9 mouse cellular contexts compared by ENCODE assay signal in the genomic region with DNA sequence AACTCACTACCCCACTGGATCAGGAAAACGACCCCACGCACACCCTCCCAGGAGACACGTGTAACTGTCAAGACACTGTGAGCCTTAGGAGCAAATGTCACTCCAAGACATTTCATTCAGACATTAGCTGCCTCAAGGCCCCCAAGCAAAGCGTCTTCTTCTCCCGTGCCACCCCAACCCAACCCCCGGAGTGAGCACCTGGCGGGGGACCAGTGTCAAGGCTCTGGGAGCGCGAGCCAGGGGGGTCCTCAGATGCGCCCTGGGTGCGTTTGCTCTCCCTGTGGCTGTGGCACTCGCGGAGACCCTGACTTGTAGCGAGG. TPM values are rescaled to one million over a fixed set of nuclear protein-coding genes. Genes with fewer than 3 reads are reported as not detected.
DNase-seq lines count a peak whose midpoint lies in the region; ATAC-seq and TF ChIP-seq lines count a peak whose summit lies in the region.
"Had no signal": no experiment of that assay in that cellular context is flagged by ENCODE, and none has a peak within 500 bp of the region (broad histone marks: within the 10 kb centered on the region; RNA-seq: fewer than 3 reads in every experiment).

No protein-coding gene starts in this region.

- TF ChIP-seq CTCF in kidney, adult 2 months (conservative IDR thresholded peaks at IDR 0.05; ENCODE audit: insufficient read depth, insufficient read length, low read depth, low read length), result no peak

- no peak for TF ChIP-seq POLR2A in kidney, adult 2 months (IDR thresholded peaks at IDR 0.05; ENCODE audit: low read depth, low read length)

- DNase-seq in kidney, adult 2 months, result peak; percentile 14
- no peak for DNase-seq in kidney, adult 8-10 months
- no peak for DNase-seq in ES-E14 (ENCODE audit: low read depth, low spot score)
- peak; percentile 47 for DNase-seq in liver, embryonic 11.5 days (ENCODE audit: low spot score)
- DNase-seq in adrenal gland, adult 8-10 months, result no peak
- DNase-seq in embryo, embryonic 10 days (ENCODE audit: low spot score), result no peak

- no peaks in the 10 kb centered on the region for H3K27me3 ChIP-seq in kidney, adult 2 months (replicated peaks; ENCODE audit: control insufficient read depth, insufficient read depth, low read length)
- H3K27me3 ChIP-seq in forebrain, embryonic 16.5 days (replicated peaks; ENCODE audit: control insufficient read depth, insufficient read depth, low read length), result peaks cover 3% of the 10 kb centered on the region; the same call in 1 of the 2 replicates
- H3K27me3 ChIP-seq in liver, embryonic 11.5 days (replicated peaks; ENCODE audit: control insufficient read depth, insufficient read depth, low read length), result peaks cover 27% of the 10 kb centered on the region
- peaks cover 17% of the 10 kb centered on the region for H3K27me3 ChIP-seq in stomach, embryonic 15.5 days (replicated peaks)
- H3K27me3 ChIP-seq: Patski had no signal

- peak overlapping the region; percentile 48 for H3K4me3 ChIP-seq in kidney, adult 2 months (ENCODE audit: insufficient read depth, low read depth, low read length)
- peak overlapping the region; percentile 63 to 76; a peak in 3 of 4 replicates for H3K4me3 ChIP-seq in ES-E14 (ENCODE audit: insufficient read depth in 1 of 2, low read depth in 1 of 2, low read length in 2 of 2, poor library complexity in 1 of 2, severe bottlenecking in 1 of 2)
- H3K4me3 ChIP-seq in forebrain, embryonic 16.5 days (replicated peaks; ENCODE audit: low read length), result peak overlapping the region; percentile 77
- H3K4me3 ChIP-seq in liver, embryonic 11.5 days (ENCODE audit: low read depth, low read length), result peak overlapping the region; percentile 59
- peak overlapping the region; percentile 53 for H3K4me3 ChIP-seq in stomach, embryonic 15.5 days (replicated peaks)

- H3K27ac ChIP-seq in kidney, adult 2 months (ENCODE audit: insufficient read depth, low read depth, low read length), result no peak overlapping the region
- no peak overlapping the region for H3K27ac ChIP-seq in ES-E14 (ENCODE audit: insufficient read depth, low read depth, low read length, poor library complexity, severe bottlenecking)
- H3K27ac ChIP-seq in forebrain, embryonic 16.5 days (ENCODE audit: low read length), result peak overlapping the region; percentile 33
- peak overlapping the region; percentile 84 for H3K27ac ChIP-seq in liver, embryonic 11.5 days (ENCODE audit: low read depth, low read length)
- H3K27ac ChIP-seq in stomach, embryonic 15.5 days, result peak overlapping the region; percentile 67

- no peaks in the 10 kb centered on the region for H3K9me3 ChIP-seq in ES-E14 (ENCODE audit: control insufficient read depth, insufficient read depth, low read depth, low read length)
- no peaks in the 10 kb centered on the region for H3K9me3 ChIP-seq in forebrain, embryonic 16.5 days (ENCODE audit: control insufficient read depth, low read length)
- no peaks in the 10 kb centered on the region for H3K9me3 ChIP-seq in liver, embryonic 11.5 days (ENCODE audit: control insufficient read depth, low read length)
- H3K9me3 ChIP-seq in stomach, embryonic 15.5 days, result no peaks in the 10 kb centered on the region

- H3K4me2 ChIP-seq in forebrain, embryonic 16.5 days (ENCODE audit: low read length), result peak overlapping the region; percentile 98
- peak overlapping the region; percentile 68 for H3K4me2 ChIP-seq in liver, embryonic 11.5 days
- H3K4me2 ChIP-seq in stomach, embryonic 15.5 days, result peak overlapping the region; percentile 92

- peak; percentile 13; the same call in 1 of the 2 replicates for ATAC-seq in forebrain, embryonic 16.5 days
- ATAC-seq in liver, embryonic 11.5 days (replicated peaks; ENCODE audit: low FRiP score), result no peak
- 0 out of 2 replicates have a peak, but pooled peaks have one; percentile 12 for ATAC-seq in stomach, embryonic 15.5 days (ENCODE audit: insufficient read depth, low FRiP score, low read depth)

- H3K36me3 ChIP-seq in kidney, adult 2 months (ENCODE audit: control insufficient read depth, insufficient read depth, low read length), result no peaks in the 10 kb centered on the region
- H3K36me3 ChIP-seq in ES-E14 (ENCODE audit: control insufficient read depth, insufficient read depth, low read length, poor library complexity, severe bottlenecking), result no peaks in the 10 kb centered on the region
- H3K36me3 ChIP-seq in forebrain, embryonic 16.5 days (ENCODE audit: control insufficient read depth, insufficient read depth), result no peaks in the 10 kb centered on the region
- no peaks in the 10 kb centered on the region for H3K36me3 ChIP-seq in liver, embryonic 11.5 days (ENCODE audit: control insufficient read depth, insufficient read depth, low read length)
- H3K36me3 ChIP-seq in stomach, embryonic 15.5 days, result no peaks in the 10 kb centered on the region

- H3K4me1 ChIP-seq in kidney, adult 2 months (ENCODE audit: control insufficient read depth, insufficient read depth, low read length), result no peaks in the 10 kb centered on the region
- H3K4me1 ChIP-seq in ES-E14 (ENCODE audit: control insufficient read depth in 2 of 2, insufficient read depth in 2 of 2, low read length in 2 of 2, poor library complexity in 1 of 2), result no peaks in the 10 kb centered on the region; a peak in 1 of 4 replicates
- peaks cover 17% of the 10 kb centered on the region for H3K4me1 ChIP-seq in forebrain, embryonic 16.5 days (replicated peaks; ENCODE audit: control insufficient read depth, insufficient read depth, low read length)
- 0 out of 2 replicates have a peak, but pooled peaks cover 2% of the 10 kb centered on the region for H3K4me1 ChIP-seq in liver, embryonic 11.5 days (replicated peaks; ENCODE audit: control insufficient read depth, insufficient read depth, low read length)
- H3K4me1 ChIP-seq in stomach, embryonic 15.5 days, result peaks cover 9% of the 10 kb centered on the region

- WGBS in kidney, adult 2 months, result 2% methylated on average over 14 of the region's 14 CpGs
- WGBS in forebrain, embryonic 16.5 days, result 1% methylated on average over 14 of the region's 14 CpGs
- 1% methylated on average over 13 of the region's 14 CpGs for WGBS in liver, embryonic 11.5 days
- 1% methylated on average over 14 of the region's 14 CpGs for WGBS in stomach, embryonic 15.5 days

- in situ Hi-C loops in ES-E14 (cut with MboI; ENCODE audit: low sequenced_read_pairs in 2 of 2, unreplicated experiment in 2 of 2), result loop anchor here in 1 of 2 experiments (10.0 kb wide), 1 partner anchor 370 kb away; no protein-coding TSS in a partner anchor

- peak overlapping the region; percentile 31; the same call in 1 of the 2 replicates for H3K9ac ChIP-seq in ES-E14 (ENCODE audit: insufficient read depth, low read depth, low read length, poor library complexity, severe bottlenecking)
- H3K9ac ChIP-seq in forebrain, embryonic 16.5 days (replicated peaks; ENCODE audit: low read depth, low read length), result peak overlapping the region; percentile 72
- H3K9ac ChIP-seq in liver, embryonic 11.5 days (ENCODE audit: low read depth, low read length), result peak overlapping the region; percentile 69
- peak overlapping the region; percentile 42 for H3K9ac ChIP-seq in stomach, embryonic 15.5 days

TF ChIP-seq in ES-E14, 5 proteins besides CTCF, POLR2A, EP300 and RAD21:
- no peak for TF ChIP-seq ZNF384 (IDR thresholded peaks at IDR 0.05; ENCODE audit: low read depth, low read length)
- TF ChIP-seq ZC3H11A (IDR thresholded peaks at IDR 0.05; ENCODE audit: borderline replicate concordance, low read depth, low read length), result no peak
- no peak for TF ChIP-seq HCFC1 (IDR thresholded peaks at IDR 0.05; ENCODE audit: borderline replicate concordance, insufficient read depth, low read length)

RNA-seq across cellular contexts. Expression of gene Adam12, which starts 7.6 kb away (rescaled TPM):
- 4.1 and 4.4 TPM in 2 replicates for polyA plus RNA-seq in kidney, adult 2 months (2012; rRNA removed)
- total RNA-seq in ES-E14 (2012; rRNA removed), result 2.1 and 3.9 TPM in 2 replicates
- 2.2 and 3.2 TPM in 2 replicates for polyA plus RNA-seq in forebrain, embryonic 16.5 days (2015; fragmentation: Nextera tagmentation; extraction: Ambion mirVana)
- 11.0 and 11.8 TPM in 2 replicates for polyA plus RNA-seq in liver, embryonic 11.5 days (2014; fragmentation: Nextera tagmentation; extraction: Ambion mirVana)
- polyA plus RNA-seq in stomach, embryonic 15.5 days (2015; fragmentation: Nextera tagmentation; extraction: Ambion mirVana), result 6.3 and 6.7 TPM in 2 replicates
- 1 to 10 TPM; 5.3 to 7.2 (median 5.8) TPM for total RNA-seq in adrenal gland, adult 8-10 months (2022)

Comparison
In these comparisons a context has a peak if more than half of its experiments do, and no peak if none do; other contexts are left out.
1. DNase-seq: peak in kidney, adult 2 months (single experiment) and liver, embryonic 11.5 days (single experiment); none in kidney, adult 8-10 months (0 of 2), ES-E14 (single experiment), adrenal gland, adult 8-10 months (single experiment) and embryo, embryonic 10 days (single experiment).
2. H3K27ac ChIP-seq: peak in forebrain, embryonic 16.5 days (single experiment), liver, embryonic 11.5 days (single experiment) and stomach, embryonic 15.5 days (single experiment); none in kidney, adult 2 months (single experiment) and ES-E14 (single experiment).
3. Peak in every context shown above with its lines, with median percentiles within 50 percentile points of each other: H3K4me3 ChIP-seq, H3K9ac ChIP-seq and H3K4me2 ChIP-seq.